Mouse (Mus musculus): ENCODE measurements around the gene Fgf4.

DNA sequence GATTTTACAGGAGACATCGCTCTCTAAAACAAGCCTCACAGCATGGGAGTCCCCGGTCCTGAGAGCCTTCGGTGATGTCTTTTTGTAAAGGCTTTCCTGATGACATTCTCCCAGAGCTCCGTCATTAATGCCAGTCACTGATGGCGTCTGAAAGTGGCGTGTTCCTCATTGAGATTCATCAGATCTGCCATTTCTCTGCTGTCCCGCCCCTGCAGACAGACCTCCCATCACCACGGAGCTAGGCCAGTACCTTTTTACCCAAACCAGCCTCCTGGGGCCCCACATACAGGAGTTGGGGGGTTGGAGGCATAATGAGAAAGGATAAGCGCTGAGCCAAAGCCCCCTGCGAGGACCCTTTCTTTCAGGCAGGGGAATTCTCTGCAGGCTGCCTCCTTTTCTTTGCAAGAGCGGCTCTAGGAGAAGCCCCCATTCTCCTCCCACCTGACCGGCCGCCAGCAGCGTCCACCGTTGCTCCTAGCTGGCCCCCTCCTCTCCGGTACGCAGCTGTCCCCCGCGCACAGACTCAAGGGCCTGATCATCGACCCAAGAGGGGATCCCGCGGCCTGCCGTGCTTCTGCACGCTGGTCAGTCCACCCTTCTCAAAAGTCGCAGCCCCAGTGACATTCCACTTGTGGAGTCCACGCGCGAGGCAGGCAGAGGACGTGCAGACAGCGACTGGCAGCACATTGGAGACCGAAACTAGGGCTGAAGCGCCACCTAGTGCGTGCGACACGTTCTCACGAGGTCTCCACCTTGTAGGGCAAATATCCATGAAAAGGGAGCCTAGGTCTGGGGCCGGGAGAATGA lies 48.3 kb downstream of the Fgf4 start:
- TF ChIP-seq USF1 (IDR thresholded peaks at IDR 0.05; ENCODE audit: low read depth, low read length) (no peak), MEF2A (IDR thresholded peaks at IDR 0.05; ENCODE audit: extremely low read depth, insufficient replicate concordance, low read depth, low read length, poor library complexity, severe bottlenecking) (no peak), ZC3H11A (IDR thresholded peaks at IDR 0.05; ENCODE audit: low read depth, low read length) (peak; percentile 20; the same call in 1 of the 2 replicates), CTCF (IDR thresholded peaks at IDR 0.05 in 2 of 3, conservative IDR thresholded peaks at IDR 0.05 in 1 of 3; ENCODE audit: control insufficient read depth in 1 of 3, insufficient read depth in 1 of 3, low read depth in 2 of 3, low read length in 3 of 3, poor library complexity in 1 of 3, severe bottlenecking in 1 of 3) (peak; percentile 51 to 84 (median 79)), ZKSCAN1 (IDR thresholded peaks at IDR 0.05; ENCODE audit: low read depth, low read length) (no peak), TCF12 (IDR thresholded peaks at IDR 0.05; ENCODE audit: low read depth, low read length) (0 out of 2 replicates have a peak, but pooled peaks have one; percentile 33)
